Mouse (Mus musculus): ENCODE results near the gene Glyat.

- TF ChIP-seq POLR2A (IDR thresholded peaks at IDR 0.05; ENCODE audit: borderline replicate concordance, insufficient read depth, low read length) (no peak), CTCF (IDR thresholded peaks at IDR 0.05; ENCODE audit: borderline replicate concordance, insufficient read depth, low read depth, low read length) (no peak)
These were observed 34.4 kb upstream of the Glyat start for GRCm38 (mm10) chr19:12598674-12599073.
